Mouse (Mus musculus) forebrain, embryonic 14.5 days (tissue): ENCODE measurements around the gene Vamp8. TPM values are rescaled to one million over a fixed set of nuclear protein-coding genes. Genes with fewer than 3 reads are reported as not detected.

ENCODE experiments used
- ATAC-seq: fragments of 200-750 bp; cut with Nextera tagmentation; 2 replicates; pipeline ENCODE4 v1.8.0; 2017; ENCODE audit warnings: mild to moderate bottlenecking, moderate library complexity
- DNase-seq: peaks from one replicate; pipeline ENCODE4 v3.0.0-alpha.2; 2015; ENCODE audit warnings: low spot score
- H3K27ac ChIP-seq: fragments of 300-500 bp; sonication (generic); 2 replicates; pipeline ENCODE4 v1.5.1; 2014; ENCODE audit warnings: low read depth, mild to moderate bottlenecking, control low read depth, low read length, moderate library complexity
- H3K27me3 ChIP-seq: fragments of 300-500 bp; sonication (generic); replicated peaks from 2 replicates; pipeline ENCODE4 v1.6.1; 2014; ENCODE audit warnings: low read length, control low read depth, mixed read lengths; ENCODE audit not compliant: control insufficient read depth, insufficient read depth
- H3K36me3 ChIP-seq: fragments of 300-500 bp; sonication (generic); 2 replicates; pipeline ENCODE4 v1.6.1; 2014; ENCODE audit warnings: low read length, control low read depth; ENCODE audit not compliant: control insufficient read depth, insufficient read depth
- H3K4me1 ChIP-seq: fragments of 300-500 bp; sonication (generic); 2 replicates; pipeline ENCODE4 v1.6.1; 2014; ENCODE audit warnings: antibody characterized with exemption, low read length, control low read depth; ENCODE audit not compliant: control insufficient read depth, insufficient read depth
- H3K4me2 ChIP-seq: fragments of 300-500 bp; sonication (generic); 2 replicates; pipeline ENCODE4 v1.6.1; 2014; ENCODE audit warnings: mild to moderate bottlenecking, control low read depth, low read length
- H3K4me3 ChIP-seq: fragments of 300-500 bp; sonication (generic); 2 replicates; pipeline ENCODE4 v1.5.1; 2014; ENCODE audit warnings: low read depth, low read length, control low read depth
- H3K9ac ChIP-seq: fragments of 300-500 bp; sonication (generic); 2 replicates; pipeline ENCODE4 v1.6.1; 2014; ENCODE audit warnings: mild to moderate bottlenecking, low read length, control low read depth, moderate library complexity
- H3K9me3 ChIP-seq: fragments of 300-500 bp; sonication (generic); replicated peaks from 2 replicates; pipeline ENCODE4 v1.6.1; 2016; ENCODE audit warnings: low read length, control low read depth, mixed read lengths; ENCODE audit not compliant: control insufficient read depth
- WGBS: fragments of 180-500 bp; shearing (Covaris S2); extraction: QIAGEN DNeasy Blood & Tissue Kit; methylation state at CpG from one replicate; pipeline ENCODE4 v1.1.7; 2014; 5-methylcytosine and 5-hydroxymethylcytosine counted together
- polyA plus RNA-seq: library from polyadenylated mRNA; unstranded; fragments of >200 nt; fragmentation: Nextera tagmentation; extraction: Ambion mirVana; gene quantifications from 2 replicates; pipeline ENCODE4 v1.2.1, GENCODE M21; 2014

Gene Vamp8
- polyA plus RNA-seq, 1 experiment from 2014 or later: 22.6 TPM

DNA sequence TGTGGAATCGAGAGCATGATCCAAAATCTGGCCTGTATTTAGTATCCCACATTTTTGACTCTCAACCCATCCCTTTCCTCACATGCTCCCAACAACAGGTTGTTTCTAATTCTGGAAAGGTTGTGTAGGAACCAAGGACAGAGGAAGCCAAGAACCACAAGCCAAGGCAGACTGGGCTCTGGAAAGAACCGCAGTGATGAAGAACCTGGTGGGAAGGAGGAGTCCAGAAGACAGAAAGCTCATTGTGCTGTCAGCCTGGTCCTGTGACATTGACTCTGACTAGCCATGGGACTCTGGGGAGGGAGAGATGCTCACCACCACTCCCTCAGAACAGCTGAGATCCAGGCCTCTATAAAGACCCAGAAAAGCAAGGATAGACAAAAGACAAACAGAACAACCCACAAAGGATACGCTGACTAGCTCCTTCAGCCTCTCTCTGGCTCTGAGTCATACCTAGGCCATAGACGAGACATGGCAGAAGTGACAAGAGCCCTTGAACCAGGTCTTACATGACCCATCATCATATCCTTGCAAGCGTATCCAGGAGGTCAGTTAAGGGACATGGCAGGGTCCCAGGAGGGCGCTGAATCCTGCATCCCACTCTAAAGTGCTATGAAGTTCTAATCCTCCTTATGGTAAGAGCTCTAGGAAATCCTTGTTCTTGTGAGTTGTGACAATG is 7.2 kb downstream of the Vamp8 start:
- H3K36me3 ChIP-seq: no peaks in the 10 kb centered on the region
- no peak overlapping the region for H3K4me2 ChIP-seq
- H3K27ac ChIP-seq: no peak overlapping the region
- peaks cover 5% of the 10 kb centered on the region; the same call in 1 of the 2 replicates for H3K4me1 ChIP-seq
- H3K4me3 ChIP-seq: no peak overlapping the region
- H3K9ac ChIP-seq: no peak overlapping the region
- peaks cover 19% of the 10 kb centered on the region for H3K27me3 ChIP-seq
- no peak for ATAC-seq
- H3K9me3 ChIP-seq: no peaks in the 10 kb centered on the region
- 83% methylated on average over 6 of the region's 6 CpGs for WGBS
- DNase-seq: no peak

- Histone ChIP-seq H3K4me3 (no peak overlapping the region), H3K9me3 (no peaks in the 10 kb centered on the region), H3K4me1 (peaks cover 5% of the 10 kb centered on the region; the same call in 1 of the 2 replicates), H3K27me3 (peaks cover 19% of the 10 kb centered on the region), H3K9ac (no peak overlapping the region), H3K36me3 (no peaks in the 10 kb centered on the region), H3K27ac (no peak overlapping the region), H3K4me2 (no peak overlapping the region)
- DNase-seq: no peak
- ATAC-seq: no peak
- WGBS: 81% methylated on average over 6 of the region's 6 CpGs
Measured at GRCm38 (mm10) chr6:72382494-72382893, 8.0 kb downstream of the Vamp8 start.

- H3K4me1 ChIP-seq: peaks cover 5% of the 10 kb centered on the region; the same call in 1 of the 2 replicates
- H3K4me2 ChIP-seq: peak within 1 kb of the TSS; percentile 56
- no peak within 1 kb of the TSS for H3K27ac ChIP-seq
- H3K4me3 ChIP-seq: peak within 1 kb of the TSS; percentile 35
- H3K36me3 ChIP-seq: no peaks in the 10 kb centered on the region
- ATAC-seq (peak; percentile 58), DNase-seq (peak; percentile 37)
- peak within 1 kb of the TSS; percentile 58 for H3K9ac ChIP-seq
- no peaks in the 10 kb centered on the region for H3K9me3 ChIP-seq
- H3K27me3 ChIP-seq: peaks cover 19% of the 10 kb centered on the region
- WGBS: 3% methylated on average over 45 of the region's 49 CpGs
Measured at GRCm38 (mm10) chr6:72380131-72380770, 10.3 kb downstream of the Vamp8 start, which contains the start of gene Vamp5. Gene Vamp5 (minus strand): TSS chr6:72380468.

DNA sequence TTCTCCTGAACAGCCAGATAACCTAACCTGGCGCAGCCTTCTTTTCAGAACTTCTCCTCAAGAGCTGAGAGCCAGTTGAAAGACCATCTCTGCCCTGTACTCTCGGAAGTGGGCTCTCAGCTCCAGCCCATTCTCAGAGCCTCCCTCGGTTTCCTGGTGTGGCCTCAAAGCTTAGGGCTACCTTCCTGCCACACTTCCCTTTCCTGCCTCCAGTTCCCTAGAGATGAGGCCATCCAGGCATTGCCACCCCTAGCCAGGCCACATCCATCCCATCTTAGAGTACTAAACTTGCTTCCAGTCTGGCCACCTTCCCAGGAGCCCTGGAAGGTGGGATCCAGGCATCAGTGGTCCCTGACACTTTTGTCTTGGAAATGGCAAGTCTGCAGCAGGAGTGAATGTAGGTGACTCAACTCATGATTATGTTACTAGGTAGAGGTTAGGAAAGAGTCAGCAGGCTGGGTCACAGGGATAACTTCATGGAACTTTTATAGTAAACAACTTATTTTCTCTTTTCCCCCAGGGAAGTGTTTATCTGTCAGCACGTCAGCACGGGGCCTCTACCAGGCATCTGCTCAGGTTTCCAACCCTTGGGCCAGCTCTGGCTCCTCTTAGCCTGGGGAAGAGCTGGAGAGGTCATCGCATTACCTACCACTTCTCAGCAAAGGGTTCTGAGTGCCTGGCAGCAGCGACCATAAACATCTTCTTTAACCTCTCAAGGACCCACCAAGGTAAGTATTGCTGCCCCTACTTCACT is 10.9 kb downstream of the Vamp8 start:
- no peaks in the 10 kb centered on the region for H3K9me3 ChIP-seq
- H3K4me2 ChIP-seq: peak overlapping the region; percentile 56
- DNase-seq (no peak), ATAC-seq (no peak)
- no peak overlapping the region; the same call in 1 of the 2 replicates for H3K9ac ChIP-seq
- peaks cover 19% of the 10 kb centered on the region for H3K27me3 ChIP-seq
- 45% methylated on average over 7 of the region's 7 CpGs for WGBS
- peak overlapping the region; percentile 35 for H3K4me3 ChIP-seq
- peaks cover 5% of the 10 kb centered on the region; the same call in 1 of the 2 replicates for H3K4me1 ChIP-seq
- H3K36me3 ChIP-seq: no peaks in the 10 kb centered on the region
- H3K27ac ChIP-seq: no peak overlapping the region

GRCm38 (mm10) chr6:72378510-72379234 is 11.8 kb downstream of the Vamp8 start:
- H3K4me1 ChIP-seq: peaks cover 5% of the 10 kb centered on the region; the same call in 1 of the 2 replicates
- no peaks in the 10 kb centered on the region for H3K9me3 ChIP-seq
- no peak overlapping the region for H3K27ac ChIP-seq
- H3K4me3 ChIP-seq: no peak overlapping the region
- no peak for DNase-seq
- WGBS: 88% methylated on average over 8 of the region's 8 CpGs
- H3K4me2 ChIP-seq: no peak overlapping the region
- no peak overlapping the region for H3K9ac ChIP-seq
- H3K27me3 ChIP-seq: peaks cover 19% of the 10 kb centered on the region
- no peak for ATAC-seq
- no peaks in the 10 kb centered on the region for H3K36me3 ChIP-seq

DNA sequence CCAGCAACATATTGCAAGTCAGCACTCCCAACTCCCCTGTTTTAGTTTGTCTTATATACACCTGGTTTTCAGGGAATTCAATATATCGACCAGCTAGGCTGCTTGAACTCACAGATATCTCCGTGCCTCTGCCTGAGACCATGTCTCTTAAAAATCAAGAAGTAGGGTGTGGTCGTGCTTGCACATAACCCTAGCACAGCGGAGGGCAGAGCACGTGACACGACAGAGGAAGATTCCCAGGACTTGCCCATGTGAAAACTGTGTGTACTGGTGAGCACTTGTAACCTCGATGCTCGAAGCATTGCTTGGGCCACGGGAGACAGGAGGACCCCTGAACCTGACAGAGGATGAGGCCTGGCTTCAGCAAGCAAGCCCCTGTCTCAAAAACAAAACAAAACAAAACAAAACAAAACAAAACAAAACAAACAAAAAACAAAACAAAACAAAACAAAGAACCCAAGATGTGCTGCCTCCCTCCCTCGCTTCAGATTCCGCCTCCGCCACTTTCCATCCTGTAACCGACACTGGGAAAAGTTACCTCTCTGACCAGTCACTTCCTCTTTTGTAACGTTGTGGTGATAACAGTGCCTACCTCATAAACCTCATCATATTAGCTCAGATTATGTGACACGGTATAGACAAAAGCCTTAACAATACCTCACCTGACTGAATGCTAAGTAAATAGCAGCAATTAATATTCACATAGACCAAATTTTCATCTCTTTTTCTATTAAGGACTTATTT is 15.5 kb downstream of the Vamp8 start:
- Histone ChIP-seq H3K27ac (no peak overlapping the region), H3K4me1 (no peaks in the 10 kb centered on the region), H3K4me3 (no peak overlapping the region), H3K9me3 (no peaks in the 10 kb centered on the region), H3K27me3 (peaks cover 8% of the 10 kb centered on the region), H3K4me2 (no peak overlapping the region), H3K36me3 (no peaks in the 10 kb centered on the region), H3K9ac (no peak overlapping the region)
- DNase-seq: no peak
- 86% methylated on average over 15 of the region's 15 CpGs for WGBS
- no peak for ATAC-seq

DNA sequence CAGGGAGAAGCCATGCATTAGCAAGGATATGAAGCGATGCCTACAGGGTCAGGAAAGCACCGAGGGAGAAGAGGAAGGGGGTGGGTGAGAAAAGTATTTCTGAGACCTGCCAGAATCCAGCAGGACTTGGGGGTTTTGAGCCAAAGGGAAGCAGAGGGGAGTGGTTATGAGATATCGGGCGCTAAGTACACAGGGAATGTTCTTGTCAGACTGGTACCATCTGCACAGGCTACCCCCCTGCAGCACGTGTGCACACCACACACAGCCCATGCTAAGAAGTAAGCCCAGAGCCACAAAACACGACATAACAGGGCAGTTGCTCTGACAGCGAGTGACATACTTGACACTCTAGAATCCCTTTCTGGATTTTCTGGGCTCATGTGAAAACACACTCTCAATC is 16.3 kb downstream of the Vamp8 start:
- Histone ChIP-seq H3K27ac (no peak overlapping the region), H3K27me3 (peaks cover under 1% of the 10 kb centered on the region), H3K9me3 (no peaks in the 10 kb centered on the region), H3K36me3 (no peaks in the 10 kb centered on the region), H3K4me3 (no peak overlapping the region), H3K4me2 (no peak overlapping the region), H3K4me1 (no peaks in the 10 kb centered on the region), H3K9ac (no peak overlapping the region)
- WGBS: 73% methylated on average over 7 of the region's 7 CpGs
- no peak for DNase-seq
- ATAC-seq: no peak

GRCm38 (mm10) chr6:72373184-72373583 is 17.3 kb downstream of the Vamp8 start:
- Histone ChIP-seq H3K4me1 (no peaks in the 10 kb centered on the region), H3K27ac (no peak overlapping the region), H3K36me3 (no peaks in the 10 kb centered on the region), H3K27me3 (no peaks in the 10 kb centered on the region), H3K4me3 (no peak overlapping the region), H3K9me3 (no peaks in the 10 kb centered on the region), H3K9ac (no peak overlapping the region), H3K4me2 (no peak overlapping the region)
- DNase-seq (no peak), ATAC-seq (no peak)
- 82% methylated on average over 4 of the region's 4 CpGs for WGBS
